Mouse (Mus musculus): ENCODE data around the gene Nacad.

GRCm38 (mm10) chr11:6596205-6596604 lies 9.6 kb downstream of the Nacad start:
- TF ChIP-seq CTCF (conservative IDR thresholded peaks at IDR 0.05; ENCODE audit: low read length) (no peak), NANOG (IDR thresholded peaks at IDR 0.05; ENCODE audit: borderline replicate concordance, low read length) (no peak), POU5F1 (IDR thresholded peaks at IDR 0.05; ENCODE audit: borderline replicate concordance, low read length) (no peak)
